Mouse (Mus musculus): ENCODE results near the gene Chrne.

- no peak for TF ChIP-seq CTCF (IDR thresholded peaks at IDR 0.05; ENCODE audit: borderline replicate concordance, control insufficient read depth, extremely low read depth, insufficient read depth, low read length, poor library complexity)
- no peak for TF ChIP-seq POLR2A (IDR thresholded peaks at IDR 0.05; ENCODE audit: control insufficient read depth, extremely low read depth, insufficient read depth, low read length, poor library complexity)
These were observed 10.5 kb upstream of the Chrne start for GRCm38 (mm10) chr11:70629557-70629956.
